Comparison of ENCODE assay signal across 9 mouse cellular contexts in genomic region chr12:80406650-80407049, GRCm38 (mm10). TPM values are rescaled to one million over a fixed set of nuclear protein-coding genes. Genes with fewer than 3 reads are reported as not detected.
DNase-seq lines count a peak whose midpoint lies in the region; ATAC-seq and TF ChIP-seq lines count a peak whose summit lies in the region.
"Had no signal": no experiment of that assay in that cellular context is flagged by ENCODE, and none has a peak within 500 bp of the region (broad histone marks: within the 10 kb centered on the region; RNA-seq: fewer than 3 reads in every experiment).

No protein-coding gene starts in this region.

- H3K9ac ChIP-seq in forebrain, embryonic 14.5 days (ENCODE audit: low read length) = no peak overlapping the region
- H3K9ac ChIP-seq in forebrain, embryonic 13.5 days = no peak overlapping the region
- no peak overlapping the region for H3K9ac ChIP-seq in midbrain, embryonic 15.5 days
- no peak overlapping the region for H3K9ac ChIP-seq in hindbrain, postnatal 0 days (replicated peaks; ENCODE audit: low read length)
- H3K9ac ChIP-seq: limb, embryonic 12.5 days had no signal

- H3K4me3 ChIP-seq in forebrain, embryonic 14.5 days (ENCODE audit: low read depth, low read length) = no peak overlapping the region
- no peak overlapping the region for H3K4me3 ChIP-seq in forebrain, embryonic 13.5 days
- H3K4me3 ChIP-seq in midbrain, embryonic 10.5 days = no peak overlapping the region
- no peak overlapping the region for H3K4me3 ChIP-seq in midbrain, embryonic 15.5 days
- H3K4me3 ChIP-seq in hindbrain, postnatal 0 days (ENCODE audit: low read length) = no peak overlapping the region
- H3K4me3 ChIP-seq: limb, embryonic 12.5 days had no signal

- H3K27ac ChIP-seq in forebrain, embryonic 14.5 days (ENCODE audit: low read depth, low read length) = no peak overlapping the region
- no peak overlapping the region for H3K27ac ChIP-seq in forebrain, embryonic 13.5 days
- no peak overlapping the region for H3K27ac ChIP-seq in midbrain, embryonic 10.5 days (replicated peaks)
- H3K27ac ChIP-seq in midbrain, embryonic 15.5 days = no peak overlapping the region
- no peak overlapping the region for H3K27ac ChIP-seq in hindbrain, postnatal 0 days
- H3K27ac ChIP-seq: limb, embryonic 12.5 days had no signal

- no peak for ATAC-seq in forebrain, embryonic 14.5 days
- ATAC-seq in forebrain, embryonic 13.5 days = no peak
- no peak for ATAC-seq in midbrain, embryonic 15.5 days (replicated peaks)
- no peak for ATAC-seq in hindbrain, postnatal 0 days
- ATAC-seq in monocyte, adult 5-6 weeks (replicated peaks; ENCODE audit: insufficient number of reproducible peaks, low FRiP score, low TSS enrichment, poor library complexity, severe bottlenecking) = peak; percentile 66; the same call in 1 of the 2 replicates

- H3K27me3 ChIP-seq in forebrain, embryonic 14.5 days (replicated peaks; ENCODE audit: control insufficient read depth, insufficient read depth, low read length) = no peaks in the 10 kb centered on the region
- no peaks in the 10 kb centered on the region for H3K27me3 ChIP-seq in forebrain, embryonic 13.5 days
- no peaks in the 10 kb centered on the region for H3K27me3 ChIP-seq in midbrain, embryonic 10.5 days (ENCODE audit: low read depth, poor library complexity, severe bottlenecking)
- no peaks in the 10 kb centered on the region for H3K27me3 ChIP-seq in midbrain, embryonic 15.5 days (replicated peaks)
- no peaks in the 10 kb centered on the region for H3K27me3 ChIP-seq in hindbrain, postnatal 0 days (ENCODE audit: insufficient read depth, low read length)
- H3K27me3 ChIP-seq: limb, embryonic 12.5 days had no signal

- no peaks in the 10 kb centered on the region for H3K4me1 ChIP-seq in forebrain, embryonic 14.5 days (ENCODE audit: control insufficient read depth, insufficient read depth, low read length)
- no peaks in the 10 kb centered on the region for H3K4me1 ChIP-seq in forebrain, embryonic 13.5 days
- H3K4me1 ChIP-seq in midbrain, embryonic 10.5 days = no peaks in the 10 kb centered on the region
- H3K4me1 ChIP-seq in midbrain, embryonic 15.5 days = no peaks in the 10 kb centered on the region
- H3K4me1 ChIP-seq in hindbrain, postnatal 0 days (ENCODE audit: insufficient read depth, low read length) = no peaks in the 10 kb centered on the region
- H3K4me1 ChIP-seq: limb, embryonic 12.5 days had no signal

- H3K4me2 ChIP-seq in forebrain, embryonic 14.5 days (ENCODE audit: low read length) = no peak overlapping the region
- H3K4me2 ChIP-seq in forebrain, embryonic 13.5 days = no peak overlapping the region
- H3K4me2 ChIP-seq in midbrain, embryonic 15.5 days = no peak overlapping the region
- no peak overlapping the region for H3K4me2 ChIP-seq in hindbrain, postnatal 0 days (ENCODE audit: low read depth, low read length)
- H3K4me2 ChIP-seq: limb, embryonic 12.5 days had no signal

- H3K9me3 ChIP-seq in forebrain, embryonic 14.5 days (replicated peaks; ENCODE audit: control insufficient read depth, low read length) = no peaks in the 10 kb centered on the region
- no peaks in the 10 kb centered on the region for H3K9me3 ChIP-seq in forebrain, embryonic 13.5 days (replicated peaks)
- no peaks in the 10 kb centered on the region for H3K9me3 ChIP-seq in midbrain, embryonic 10.5 days (replicated peaks)
- H3K9me3 ChIP-seq in midbrain, embryonic 15.5 days = no peaks in the 10 kb centered on the region
- H3K9me3 ChIP-seq in hindbrain, postnatal 0 days (ENCODE audit: low read length) = no peaks in the 10 kb centered on the region
- H3K9me3 ChIP-seq: limb, embryonic 12.5 days had no signal

- peaks cover 10% of the 10 kb centered on the region; the same call in 1 of the 2 replicates for H3K36me3 ChIP-seq in forebrain, embryonic 14.5 days (ENCODE audit: control insufficient read depth, insufficient read depth, low read length)
- peaks cover 36% of the 10 kb centered on the region for H3K36me3 ChIP-seq in forebrain, embryonic 13.5 days (ENCODE audit: poor library complexity, severe bottlenecking)
- H3K36me3 ChIP-seq in midbrain, embryonic 10.5 days = peaks cover 45% of the 10 kb centered on the region
- H3K36me3 ChIP-seq in midbrain, embryonic 15.5 days (replicated peaks) = peaks cover 5% of the 10 kb centered on the region
- H3K36me3 ChIP-seq in hindbrain, postnatal 0 days (ENCODE audit: insufficient read depth, low read length) = peaks cover 4% of the 10 kb centered on the region; the same call in 1 of the 2 replicates

- WGBS in forebrain, embryonic 14.5 days = 38% methylated on average over 3 of the region's 3 CpGs
- 41% methylated on average over 3 of the region's 3 CpGs for WGBS in forebrain, embryonic 13.5 days
- WGBS in midbrain, embryonic 10.5 days = 50% methylated on average over 3 of the region's 3 CpGs
- WGBS in midbrain, embryonic 15.5 days = 50% methylated on average over 3 of the region's 3 CpGs
- 41% methylated on average over 3 of the region's 3 CpGs for WGBS in hindbrain, postnatal 0 days

- peak; percentile 78 for TF ChIP-seq CTCF in hindbrain, postnatal 0 days (IDR thresholded peaks at IDR 0.05; ENCODE audit: low read depth)

- peak; percentile 53 for DNase-seq in forebrain, embryonic 14.5 days (ENCODE audit: low spot score)
- peak; percentile 41 for DNase-seq in midbrain, embryonic 10.5 days (ENCODE audit: low spot score)
- peak; percentile 77 for DNase-seq in adrenal gland, postnatal 14 days
- peak; percentile 70 for DNase-seq in hindbrain, postnatal 0 days (ENCODE audit: low spot score)
- DNase-seq in yolk sac, embryonic 10.5 days (ENCODE audit: low spot score) = peak; percentile 19

RNA-seq across cellular contexts. Expression of gene Dcaf5, which starts 29.8 kb away (rescaled TPM):
- 17.7 and 18.9 TPM in 2 replicates for polyA plus RNA-seq in forebrain, embryonic 14.5 days (2014; fragmentation: Nextera tagmentation; extraction: Ambion mirVana)
- 16.1 and 19.5 TPM in 2 replicates for polyA plus RNA-seq in forebrain, embryonic 13.5 days (2015; fragmentation: Nextera tagmentation; extraction: Ambion mirVana)
- 10.9 and 17.1 TPM in 2 replicates for polyA plus RNA-seq in midbrain, embryonic 10.5 days (2016; fragmentation: Nextera tagmentation; extraction: Ambion mirVana)
- polyA plus RNA-seq in midbrain, embryonic 15.5 days (2015; fragmentation: Nextera tagmentation; extraction: Ambion mirVana) = 25.5 and 26.6 TPM in 2 replicates
- 27.2 and 32.9 TPM in 2 replicates for total RNA-seq in adrenal gland, postnatal 14 days (2021)
- total RNA-seq in hindbrain, postnatal 0 days (2014; rRNA removed) = 53.0 and 55.5 TPM in 2 replicates
- polyA plus RNA-seq in hindbrain, postnatal 0 days (2015; fragmentation: Nextera tagmentation; extraction: Ambion mirVana) = 18.6 and 19.6 TPM in 2 replicates
- total RNA-seq in monocyte, adult 5-6 weeks (2017) = 33.3 to 49.8 TPM (median 34.8 TPM) in 3 replicates

RNA-seq across cellular contexts. Expression of gene Exd2, which starts 56.2 kb away (rescaled TPM):
- 43.2 and 51.3 TPM in 2 replicates for polyA plus RNA-seq in forebrain, embryonic 14.5 days (2014; fragmentation: Nextera tagmentation; extraction: Ambion mirVana)
- polyA plus RNA-seq in forebrain, embryonic 13.5 days (2015; fragmentation: Nextera tagmentation; extraction: Ambion mirVana) = 52.6 and 53.8 TPM in 2 replicates
- 39.0 and 44.1 TPM in 2 replicates for polyA plus RNA-seq in midbrain, embryonic 10.5 days (2016; fragmentation: Nextera tagmentation; extraction: Ambion mirVana)
- polyA plus RNA-seq in midbrain, embryonic 15.5 days (2015; fragmentation: Nextera tagmentation; extraction: Ambion mirVana) = 59.6 and 69.7 TPM in 2 replicates
- total RNA-seq in adrenal gland, postnatal 14 days (2021) = 18.1 and 21.5 TPM in 2 replicates
- total RNA-seq in hindbrain, postnatal 0 days (2014; rRNA removed) = 25.2 and 30.6 TPM in 2 replicates
- polyA plus RNA-seq in hindbrain, postnatal 0 days (2015; fragmentation: Nextera tagmentation; extraction: Ambion mirVana) = 26.3 and 29.9 TPM in 2 replicates
- 29.2 to 48.5 TPM (median 31.7 TPM) in 3 replicates for total RNA-seq in monocyte, adult 5-6 weeks (2017)

Comparison
In these comparisons a context has a peak if more than half of its experiments do, and no peak if none do; other contexts are left out.
1. DNase-seq: peak in every context shown above with its lines; median percentile 77 in adrenal gland, postnatal 14 days; 70 in hindbrain, postnatal 0 days; 53 in forebrain, embryonic 14.5 days; 41 in midbrain, embryonic 10.5 days; 19 in yolk sac, embryonic 10.5 days.